ENCODE assay signal across 8 mouse cellular contexts in genomic region chr10:59920485-59920809, GRCm38 (mm10). TPM values are rescaled to one million over a fixed set of nuclear protein-coding genes. Genes with fewer than 3 reads are reported as not detected.
DNase-seq lines count a peak whose midpoint lies in the region; ATAC-seq and TF ChIP-seq lines count a peak whose summit lies in the region.

No protein-coding gene starts in this region.

- H3K4me3 ChIP-seq in heart, adult 2 months, result peak overlapping the region; percentile 53
- H3K4me3 ChIP-seq in C2C12 (ENCODE audit: insufficient read depth, poor library complexity, severe bottlenecking), result no peak overlapping the region
- H3K4me3 ChIP-seq in forebrain, embryonic 11.5 days (ENCODE audit: low read depth, low read length), result peak overlapping the region; percentile 31; the same call in 1 of the 2 replicates
- peak overlapping the region; percentile 55 to 60 for H3K4me3 ChIP-seq in liver, embryonic 14.5 days (ENCODE audit: insufficient read depth in 1 of 2, low read depth in 2 of 2, low read length in 2 of 2)

- H3K36me3 ChIP-seq in heart, adult 2 months (ENCODE audit: control insufficient read depth, insufficient read depth, low read length), result no peaks in the 10 kb centered on the region
- no peaks in the 10 kb centered on the region for H3K36me3 ChIP-seq in C2C12 (ENCODE audit: control insufficient read depth, insufficient read depth)
- H3K36me3 ChIP-seq in forebrain, embryonic 11.5 days (ENCODE audit: control insufficient read depth, insufficient read depth, low read length), result no peaks in the 10 kb centered on the region
- no peaks in the 10 kb centered on the region for H3K36me3 ChIP-seq in liver, embryonic 14.5 days (replicated peaks; ENCODE audit: control insufficient read depth, insufficient read depth, low read depth)

- no peaks in the 10 kb centered on the region for H3K79me3 ChIP-seq in C2C12 (ENCODE audit: low read depth)

- H3K9me3 ChIP-seq in forebrain, embryonic 11.5 days (ENCODE audit: control insufficient read depth, low read length), result no peaks in the 10 kb centered on the region
- no peaks in the 10 kb centered on the region for H3K9me3 ChIP-seq in liver, embryonic 14.5 days (ENCODE audit: control insufficient read depth, low read length)

- TF ChIP-seq POLR2A in heart, adult 2 months (IDR thresholded peaks at IDR 0.05; ENCODE audit: insufficient read depth, low read depth, low read length), result no peak

- no peak for TF ChIP-seq EP300 in heart, adult 2 months (IDR thresholded peaks at IDR 0.05; ENCODE audit: insufficient read depth, low read depth, low read length)
- no peak for TF ChIP-seq EP300 in liver, embryonic 14.5 days (IDR thresholded peaks at IDR 0.05; ENCODE audit: low read depth)

- peaks cover 19% of the 10 kb centered on the region for H3K4me1 ChIP-seq in heart, adult 2 months (ENCODE audit: control insufficient read depth, insufficient read depth, low read length)
- peaks cover 15% of the 10 kb centered on the region for H3K4me1 ChIP-seq in forebrain, embryonic 11.5 days (replicated peaks; ENCODE audit: control insufficient read depth, insufficient read depth, low read length)
- H3K4me1 ChIP-seq in liver, embryonic 14.5 days (replicated peaks; ENCODE audit: control insufficient read depth in 2 of 2, insufficient read depth in 2 of 2, low read length in 1 of 2), result peaks cover 13 to 31% of the 10 kb centered on the region in 2 experiments

- DNase-seq in heart, adult 2 months, result peak in 1 of 2 experiments; percentile 32
- DNase-seq in heart, postnatal 36 days, result no peak
- peak; percentile 63 for DNase-seq in forebrain, embryonic 11.5 days (ENCODE audit: low spot score)
- DNase-seq in liver, embryonic 14.5 days (ENCODE audit: low read depth in 3 of 3, low spot score in 3 of 3), result no peak
- no peak for DNase-seq in T-cell, adult 2 months (ENCODE audit: low spot score)
- DNase-seq in left cerebral cortex, postnatal 10 days (ENCODE audit: extremely low spot score in 1 of 2, low spot score in 2 of 2), result no peak

- no peaks in the 10 kb centered on the region for H3K79me2 ChIP-seq in heart, adult 2 months (replicated peaks; ENCODE audit: control insufficient read depth, insufficient read depth, low read length)
- H3K79me2 ChIP-seq in C2C12 (ENCODE audit: control insufficient read depth, insufficient read depth), result no peaks in the 10 kb centered on the region

- H3K27ac ChIP-seq in heart, adult 2 months, result peak overlapping the region; percentile 77
- peak overlapping the region; percentile 74 for H3K27ac ChIP-seq in forebrain, embryonic 11.5 days (ENCODE audit: low read depth, low read length)
- H3K27ac ChIP-seq in liver, embryonic 14.5 days, result no peak overlapping the region

- H3ac ChIP-seq in C2C12 (ENCODE audit: control insufficient read depth, insufficient read length, low read depth), result no peak overlapping the region

- ATAC-seq in forebrain, embryonic 11.5 days (replicated peaks; ENCODE audit: low FRiP score), result peak; percentile 26
- no peak for ATAC-seq in liver, embryonic 14.5 days (ENCODE audit: insufficient read depth)
- no peak for ATAC-seq in monocyte, adult 5-6 weeks (replicated peaks; ENCODE audit: insufficient number of reproducible peaks, low FRiP score, low TSS enrichment, poor library complexity, severe bottlenecking)

- peak overlapping the region; percentile 65 for H3K4me2 ChIP-seq in forebrain, embryonic 11.5 days (ENCODE audit: low read depth, low read length, severe bottlenecking)
- H3K4me2 ChIP-seq in liver, embryonic 14.5 days (ENCODE audit: low read depth), result peak overlapping the region; percentile 80

- intact Hi-C loops in heart, adult 2 months (cut with DNase I), result no loop called here
- intact Hi-C loops in heart, postnatal 36 days (cut with DNase I), result loop anchor here (2.0 kb wide), 1 partner anchor 22 kb away; no protein-coding TSS in a partner anchor
- intact Hi-C loops in left cerebral cortex, postnatal 10 days (cut with DNase I), result no loop called here

- no peaks in the 10 kb centered on the region for H3K27me3 ChIP-seq in heart, adult 2 months (ENCODE audit: control insufficient read depth, insufficient read depth, low read length)
- H3K27me3 ChIP-seq in C2C12 (ENCODE audit: control insufficient read depth, insufficient read depth, insufficient read length), result no peaks in the 10 kb centered on the region
- H3K27me3 ChIP-seq in forebrain, embryonic 11.5 days (ENCODE audit: control insufficient read depth, insufficient read depth, low read length), result no peaks in the 10 kb centered on the region; the same call in 1 of the 2 replicates
- H3K27me3 ChIP-seq in liver, embryonic 14.5 days (ENCODE audit: control insufficient read depth, insufficient read depth, low read length), result no peaks in the 10 kb centered on the region

- no peak overlapping the region; the same call in 1 of the 2 replicates for H3K9ac ChIP-seq in heart, adult 2 months (ENCODE audit: low read depth, low read length)
- H3K9ac ChIP-seq in forebrain, embryonic 11.5 days (ENCODE audit: low read length), result peak overlapping the region; percentile 49
- 0 out of 2 replicates have a peak overlapping the region, but pooled peaks have one; percentile 0 for H3K9ac ChIP-seq in liver, embryonic 14.5 days (replicated peaks)

- 46% methylated on average over 7 of the region's 7 CpGs for WGBS in heart, adult 2 months
- WGBS in forebrain, embryonic 11.5 days, result 30% methylated on average over 7 of the region's 7 CpGs
- 33% methylated on average over 7 of the region's 7 CpGs for WGBS in liver, embryonic 14.5 days (ENCODE audit: insufficient replicate concordance)

- TF ChIP-seq CTCF in heart, adult 2 months (IDR thresholded peaks at IDR 0.05), result no peak
- TF ChIP-seq CTCF in C2C12 (IDR thresholded peaks at IDR 0.05; ENCODE audit: control insufficient read depth, insufficient read depth, insufficient read length), result no peak
- TF ChIP-seq CTCF in liver, embryonic 14.5 days (IDR thresholded peaks at IDR 0.05; ENCODE audit: low read depth), result no peak

TF ChIP-seq in C2C12, 6 proteins besides CTCF, POLR2A, EP300 and RAD21:
- TF ChIP-seq MYOD1 (IDR thresholded peaks at IDR 0.05; ENCODE audit: control insufficient read depth, insufficient read length, low read depth), result peak; percentile 57
- TF ChIP-seq FOSL1 (IDR thresholded peaks at IDR 0.05; ENCODE audit: insufficient read depth, low read length, poor library complexity, severe bottlenecking), result no peak

RNA-seq across cellular contexts. Expression of gene Ddit4, which starts 31.2 kb away (rescaled TPM):
- total RNA-seq in heart, adult 2 months (2021), result 100 to 1,000 TPM in 1 of 2 experiments, 10 to 100 TPM in 1; 70.7 to 219 TPM
- 48.0 and 55.5 TPM in 2 replicates for polyA plus RNA-seq in heart, adult 2 months (2012; rRNA removed)
- 10 to 100 TPM; 37.1 to 64.2 TPM for total RNA-seq in heart, postnatal 36 days (2021)
- 62.7 TPM for polyA plus RNA-seq in C2C12 (2012; fragmentation: generic; extraction: Trizol)
- polyA plus RNA-seq in forebrain, embryonic 11.5 days (2014; fragmentation: Nextera tagmentation; extraction: Ambion mirVana), result 7.4 and 9.5 TPM in 2 replicates
- 2.5 and 3.3 TPM in 2 replicates for polyA plus RNA-seq in liver, embryonic 14.5 days (2012; rRNA removed)
- polyA plus RNA-seq in liver, embryonic 14.5 days (2014; fragmentation: Nextera tagmentation; extraction: Ambion mirVana), result 0.20 and 0.39 TPM in 2 replicates
- 29.5 to 34.2 TPM (median 34.2 TPM) in 3 replicates for total RNA-seq in monocyte, adult 5-6 weeks (2017)
- 10 to 100 TPM; 52.2 to 67.8 TPM for total RNA-seq in left cerebral cortex, postnatal 10 days (2021)

RNA-seq across cellular contexts. Expression of gene Dnajb12, which starts 41.1 kb away (rescaled TPM):
- total RNA-seq in heart, adult 2 months (2021), result 10 to 100 TPM; 36.8 to 45.4 TPM
- 32.9 and 39.2 TPM in 2 replicates for polyA plus RNA-seq in heart, adult 2 months (2012; rRNA removed)
- total RNA-seq in heart, postnatal 36 days (2021), result 10 to 100 TPM; 39.8 to 43.5 TPM
- polyA plus RNA-seq in C2C12 (2012; fragmentation: generic; extraction: Trizol), result 25.8 TPM
- 25.3 and 26.5 TPM in 2 replicates for polyA plus RNA-seq in forebrain, embryonic 11.5 days (2014; fragmentation: Nextera tagmentation; extraction: Ambion mirVana)
- 9.5 and 12.4 TPM in 2 replicates for polyA plus RNA-seq in liver, embryonic 14.5 days (2012; rRNA removed)
- 12.0 and 15.6 TPM in 2 replicates for polyA plus RNA-seq in liver, embryonic 14.5 days (2014; fragmentation: Nextera tagmentation; extraction: Ambion mirVana)
- 29.6 to 41.9 TPM (median 30.0 TPM) in 3 replicates for total RNA-seq in monocyte, adult 5-6 weeks (2017)
- total RNA-seq in left cerebral cortex, postnatal 10 days (2021), result 10 to 100 TPM; 44.9 to 47.1 TPM
